Mouse (Mus musculus) Patski (cell line): Measurements from ENCODE around the gene Hoxa10. TPM values are rescaled to one million over a fixed set of nuclear protein-coding genes. Genes with fewer than 3 reads are reported as not detected.
A peak's percentile ranks its signal among the peaks of the same experiment; 100 is the strongest.

Source experiments
- ATAC-seq: fragments of 100-300 bp; one replicate; pipeline ENCODE4 v1.8.0; 2021
- CTCF ChIA-PET: fragments of 350-600 bp; sonication (Branson Sonifier 250); formaldehyde crosslinking; loops from one replicate; lab custom pipeline; 2022; ENCODE audit warnings: inconsistent platforms; lab: Charles Lee
- POLR2A ChIA-PET: fragments of 350-600 bp; sonication (Branson Sonifier 250); formaldehyde crosslinking; loops from one replicate; lab custom pipeline; 2022; ENCODE audit warnings: antibody characterized with exemption, inconsistent platforms; lab: Charles Lee
- DNase-seq: peaks from one replicate; pipeline ENCODE4 v3.0.0-alpha.2; 2011; ENCODE audit warnings: low read depth, low spot score
- H3K27me3 ChIP-seq: fragments of 371-371 bp; one replicate; pipeline ENCODE4 v1.5.1; 2021
- CTCF ChIP-seq: fragments of 100-300 bp; IDR thresholded peaks from one replicate; pipeline ENCODE4 v1.5.1; 2021
- in situ Hi-C: fragments of 300-500 bp; cut with MboI; formaldehyde crosslinking; loops from 3 replicates; pipeline ENCODE4 v1.11.1; 2018; ENCODE audit warnings: low pct_unique_long_range_greater_than_20kb, mixed read lengths
- polyA plus RNA-seq: library from polyadenylated mRNA; unstranded; gene quantifications from one replicate; pipeline ENCODE4 v1.2.3, GENCODE M21; 2021

Gene Hoxa10
- polyA plus RNA-seq, 1 experiment from 2014 or later, result 104 TPM

- H3K27me3 ChIP-seq, result no peaks in the 10 kb centered on the region
- ATAC-seq (no peak), DNase-seq (peak; percentile 13)
- TF ChIP-seq CTCF, result no peak
- ChIA-PET CTCF (interaction anchor here (1.5 to 4.3 kb wide), 4 partner anchors 10 to 51 kb away, joined by 5 to 23 read pairs (median 13); partner anchors contain the start of gene Hoxa10), POLR2A (interaction anchor here (0.6 to 37.4 kb wide), 5 partner anchors 6 to 736 kb away, joined by 3 to 778 read pairs (median 378); partner anchors contain the start of genes 5730596B20Rik, Gm28308, Hoxa10 and Hoxa11)
- in situ Hi-C loops, result loop anchor here (10.0 to 25.0 kb wide), 4 partner anchors 54 to 1241 kb away; partner anchors contain the start of gene 5730596B20Rik
These were observed 11.9 kb downstream of the Hoxa10 start for GRCm38 (mm10) chr6:52228475-52229465.

GRCm38 (mm10) chr6:52227470-52228222 lies 13.0 kb downstream of the Hoxa10 start:
- no peak for TF ChIP-seq CTCF
- ChIA-PET CTCF (interaction anchor here (1.0 to 1.7 kb wide), 5 partner anchors 9 to 237 kb away, joined by 3 to 8 read pairs (median 5); partner anchors contain the start of gene Hoxa10), POLR2A (interaction anchor here (0.6 to 37.4 kb wide), 5 partner anchors 9 to 50 kb away, joined by 3 to 778 read pairs (median 153); partner anchors contain the start of genes 5730596B20Rik, Gm28308, Hoxa10 and Hoxa11)
- no peak for ATAC-seq
- in situ Hi-C loops, result loop anchor here (10.0 to 25.0 kb wide), 4 partner anchors 53 to 1240 kb away; partner anchors contain the start of gene 5730596B20Rik
- no peaks in the 10 kb centered on the region for H3K27me3 ChIP-seq
- DNase-seq, result no peak

GRCm38 (mm10) chr6:52226569-52227257 lies 13.9 kb downstream of the Hoxa10 start:
- in situ Hi-C loops, result loop anchor here (10.0 to 25.0 kb wide), 4 partner anchors 52 to 1239 kb away; partner anchors contain the start of gene 5730596B20Rik
- DNase-seq (no peak), ATAC-seq (no peak)
- no peaks in the 10 kb centered on the region for H3K27me3 ChIP-seq
- no peak for TF ChIP-seq CTCF
- CTCF ChIA-PET, result interaction anchor here (1.0 to 1.7 kb wide), 5 partner anchors 8 to 236 kb away, joined by 3 to 8 read pairs (median 5); partner anchors contain the start of gene Hoxa10
- POLR2A ChIA-PET, result interaction anchor here (1.3 to 37.4 kb wide), 4 partner anchors 8 to 49 kb away, joined by 5 to 778 read pairs (median 266); partner anchors contain the start of genes 5730596B20Rik, Gm28308, Hoxa10 and Hoxa11

GRCm38 (mm10) chr6:52225612-52226568 lies 14.8 kb downstream of the Hoxa10 start:
- ChIA-PET POLR2A (interaction anchor here (0.9 to 37.4 kb wide), 4 partner anchors 13 to 228 kb away, joined by 3 to 778 read pairs (median 266); partner anchors contain the start of genes 5730596B20Rik, Gm28308, Hoxa10 and Hoxa11), CTCF (interaction anchor here (0.7 kb wide), 1 partner anchor 34 kb away, joined by 3 read pairs; the partner anchor contains the start of gene Hoxa4)
- DNase-seq (no peak), ATAC-seq (peak; percentile 20)
- no peaks in the 10 kb centered on the region for H3K27me3 ChIP-seq
- TF ChIP-seq CTCF, result no peak
- in situ Hi-C loops, result loop anchor here (10.0 to 25.0 kb wide), 4 partner anchors 51 to 1239 kb away; partner anchors contain the start of gene 5730596B20Rik

GRCm38 (mm10) chr6:52224895-52225611 lies 15.6 kb downstream of the Hoxa10 start:
- ChIA-PET POLR2A (interaction anchor here (0.6 to 37.4 kb wide), 6 partner anchors 13 to 227 kb away, joined by 3 to 778 read pairs (median 81); partner anchors contain the start of genes 5730596B20Rik, Gm28308, Hoxa10 and Hoxa11), CTCF (interaction anchor here (0.7 to 3.7 kb wide), 5 partner anchors 11 to 1024 kb away, joined by 3 to 21 read pairs (median 5); partner anchors contain the start of genes Gm28308, Hoxa3 and Hoxa4)
- no peak for TF ChIP-seq CTCF
- DNase-seq (no peak), ATAC-seq (no peak)
- no peaks in the 10 kb centered on the region for H3K27me3 ChIP-seq
- in situ Hi-C loops, result loop anchor here (5.0 to 25.0 kb wide), 7 partner anchors 50 to 1238 kb away; partner anchors contain the start of genes 5730596B20Rik and Cbx3

- ChIA-PET CTCF (interaction anchor here (0.7 to 3.7 kb wide), 11 partner anchors 9 to 1023 kb away, joined by 3 to 21 read pairs (median 5); partner anchors contain the start of genes 5730596B20Rik, Gm28308, Hoxa3 and Hoxa5), POLR2A (interaction anchor here (0.6 to 37.4 kb wide), 5 partner anchors 12 to 123 kb away, joined by 5 to 778 read pairs (median 153); partner anchors contain the start of genes 5730596B20Rik, Gm28308, Hoxa10 and Hoxa11)
- TF ChIP-seq CTCF, result no peak
- no peak for DNase-seq
- ATAC-seq, result no peak
- in situ Hi-C loops, result loop anchor here (5.0 to 25.0 kb wide), 6 partner anchors 49 to 1049 kb away; partner anchors contain the start of genes 5730596B20Rik and Cbx3
- H3K27me3 ChIP-seq, result no peaks in the 10 kb centered on the region
These were observed 16.5 kb downstream of the Hoxa10 start for GRCm38 (mm10) chr6:52223939-52224760.
